Mouse (Mus musculus): ENCODE results near the gene Olfr1201. TPM values are rescaled to one million over a fixed set of nuclear protein-coding genes. Genes with fewer than 3 reads are reported as not detected.

The Olfr1201 gene
- polyA plus RNA-seq, 1 experiment from 2014 or later: not detected

Other genes with a start within 250 kb of the Olfr1201 start
- gene Olfr1188, start 236.1 kb upstream of the Olfr1201 start, polyA plus RNA-seq (2015; fragmentation: Nextera tagmentation; extraction: Ambion mirVana): not detected in 2 replicates
- not detected in 2 replicates for gene Olfr1189, start 206.6 kb upstream of the Olfr1201 start, polyA plus RNA-seq (2015; fragmentation: Nextera tagmentation; extraction: Ambion mirVana)
- gene Olfr1191-ps1, start 152.5 kb upstream of the Olfr1201 start, polyA plus RNA-seq (2015; fragmentation: Nextera tagmentation; extraction: Ambion mirVana): not detected in 2 replicates
- not detected in 2 replicates for gene Olfr1192-ps1, start 144.5 kb upstream of the Olfr1201 start, polyA plus RNA-seq (2015; fragmentation: Nextera tagmentation; extraction: Ambion mirVana)
- not detected in 2 replicates for gene Olfr1193, start 117.4 kb upstream of the Olfr1201 start, polyA plus RNA-seq (2015; fragmentation: Nextera tagmentation; extraction: Ambion mirVana)
- not detected in 2 replicates for gene Olfr1195, start 103.8 kb upstream of the Olfr1201 start, polyA plus RNA-seq (2015; fragmentation: Nextera tagmentation; extraction: Ambion mirVana)
- gene Olfr1196, start 88.4 kb upstream of the Olfr1201 start, polyA plus RNA-seq (2015; fragmentation: Nextera tagmentation; extraction: Ambion mirVana): not detected in 2 replicates
- gene Olfr1197, start 60.7 kb upstream of the Olfr1201 start, polyA plus RNA-seq (2015; fragmentation: Nextera tagmentation; extraction: Ambion mirVana): not detected in 2 replicates
- not detected in 2 replicates for gene Olfr1198, start 41.7 kb upstream of the Olfr1201 start, polyA plus RNA-seq (2015; fragmentation: Nextera tagmentation; extraction: Ambion mirVana)
- not detected in 2 replicates for gene Olfr1199, start 32.6 kb upstream of the Olfr1201 start, polyA plus RNA-seq (2015; fragmentation: Nextera tagmentation; extraction: Ambion mirVana)
- not detected in 2 replicates for gene Olfr1200, start 22.5 kb upstream of the Olfr1201 start, polyA plus RNA-seq (2015; fragmentation: Nextera tagmentation; extraction: Ambion mirVana)
- not detected in 2 replicates for gene Olfr1202, start 21.5 kb downstream of the Olfr1201 start, polyA plus RNA-seq (2015; fragmentation: Nextera tagmentation; extraction: Ambion mirVana)
- not detected in 2 replicates for gene Olfr1205, start 36.7 kb downstream of the Olfr1201 start, polyA plus RNA-seq (2015; fragmentation: Nextera tagmentation; extraction: Ambion mirVana)
- gene Olfr1204, start 56.3 kb downstream of the Olfr1201 start, polyA plus RNA-seq (2015; fragmentation: Nextera tagmentation; extraction: Ambion mirVana): not detected in 2 replicates
- gene Olfr1206, start 70.2 kb downstream of the Olfr1201 start, polyA plus RNA-seq (2015; fragmentation: Nextera tagmentation; extraction: Ambion mirVana): not detected in 2 replicates
- gene Olfr1208, start 109.3 kb downstream of the Olfr1201 start, polyA plus RNA-seq (2015; fragmentation: Nextera tagmentation; extraction: Ambion mirVana): not detected in 2 replicates
- gene Olfr1209, start 122.1 kb downstream of the Olfr1201 start, polyA plus RNA-seq (2015; fragmentation: Nextera tagmentation; extraction: Ambion mirVana): not detected in 2 replicates
- not detected in 2 replicates for gene Olfr1211, start 145.1 kb downstream of the Olfr1201 start, polyA plus RNA-seq (2015; fragmentation: Nextera tagmentation; extraction: Ambion mirVana)
- not detected in 2 replicates for gene Olfr1212, start 160.9 kb downstream of the Olfr1201 start, polyA plus RNA-seq (2015; fragmentation: Nextera tagmentation; extraction: Ambion mirVana)
- gene Gm13762, start 187.2 kb downstream of the Olfr1201 start, polyA plus RNA-seq (2015; fragmentation: Nextera tagmentation; extraction: Ambion mirVana): not detected in 2 replicates
- not detected in 2 replicates for gene Olfr1214, start 199.6 kb downstream of the Olfr1201 start, polyA plus RNA-seq (2015; fragmentation: Nextera tagmentation; extraction: Ambion mirVana)
- not detected in 2 replicates for gene Olfr1215, start 213.9 kb downstream of the Olfr1201 start, polyA plus RNA-seq (2015; fragmentation: Nextera tagmentation; extraction: Ambion mirVana)
- gene Olfr1216, start 225.3 kb downstream of the Olfr1201 start, polyA plus RNA-seq (2015; fragmentation: Nextera tagmentation; extraction: Ambion mirVana): not detected in 2 replicates
- gene Olfr1217, start 239.0 kb downstream of the Olfr1201 start, polyA plus RNA-seq (2015; fragmentation: Nextera tagmentation; extraction: Ambion mirVana): not detected in 2 replicates